Mouse (Mus musculus) embryonic fibroblast, embryonic 13.5 days (primary cell): ENCODE results near the gene Spats1.

Experiments used
- CTCF ChIP-seq: IDR thresholded peaks from 2 replicates; pipeline ENCODE4 v1.5.1; 2011; ENCODE audit warnings: mild to moderate bottlenecking, control low read depth, low read length, moderate library complexity, borderline replicate concordance; ENCODE audit not compliant: insufficient read depth
- POLR2A ChIP-seq: IDR thresholded peaks from 2 replicates; pipeline ENCODE4 v1.6.1; 2011; ENCODE audit warnings: low read depth, mild to moderate bottlenecking, control low read depth, low read length, moderate library complexity

GRCm38 (mm10) chr17:45499516-45499915 lies 24.3 kb upstream of the Spats1 start:
- no peak for TF ChIP-seq POLR2A
- TF ChIP-seq CTCF, result no peak
